Mouse (Mus musculus): ENCODE measurements at regions not wholly inside any gene's neighbourhood (a gene's known extent, or its start where the extent isn't known, plus 50 kb on each side); places are given as distances from the start of the nearest gene placed in this dataset.

- H3K4me2 ChIP-seq (ENCODE audit: low read depth): no peak overlapping the region
- H3K4me1 ChIP-seq (ENCODE audit: insufficient read depth): peaks cover 3% of the 10 kb centered on the region; the same call in 1 of the 2 replicates
- no peak for TF ChIP-seq CTCF (IDR thresholded peaks at IDR 0.05; ENCODE audit: low read depth)
- ATAC-seq: no peak
- WGBS: 47% methylated on average over 4 of the region's 4 CpGs
- no peak for DNase-seq
- H3K4me3 ChIP-seq (ENCODE audit: low read depth, low read length): no peak overlapping the region
- H3K27ac ChIP-seq (ENCODE audit: low read depth, low read length): no peak overlapping the region
- no peaks in the 10 kb centered on the region for H3K36me3 ChIP-seq (ENCODE audit: insufficient read depth)
- no peaks in the 10 kb centered on the region for H3K9me3 ChIP-seq (ENCODE audit: low read length)
- H3K9ac ChIP-seq: no peak overlapping the region
- no peaks in the 10 kb centered on the region for H3K27me3 ChIP-seq (ENCODE audit: insufficient read depth, low read length)
Observed at GRCm38 (mm10) chr13:97489721-97490120, 248.8 kb downstream of the Enc1 start.

GRCm38 (mm10) chr13:97489029-97489428 is 248.1 kb downstream of the Enc1 start:
- ATAC-seq (no peak), DNase-seq (no peak)
- WGBS: 47% methylated on average over 5 of the region's 5 CpGs
- no peak overlapping the region for H3K9ac ChIP-seq
- H3K27me3 ChIP-seq (ENCODE audit: insufficient read depth, low read length): no peaks in the 10 kb centered on the region
- peaks cover 3% of the 10 kb centered on the region; the same call in 1 of the 2 replicates for H3K4me1 ChIP-seq (ENCODE audit: insufficient read depth)
- no peaks in the 10 kb centered on the region for H3K36me3 ChIP-seq (ENCODE audit: insufficient read depth)
- H3K9me3 ChIP-seq (ENCODE audit: low read length): no peaks in the 10 kb centered on the region
- TF ChIP-seq CTCF (IDR thresholded peaks at IDR 0.05; ENCODE audit: low read depth): no peak
- no peak overlapping the region for H3K27ac ChIP-seq (ENCODE audit: low read depth, low read length)
- no peak overlapping the region for H3K4me2 ChIP-seq (ENCODE audit: low read depth)
- no peak overlapping the region for H3K4me3 ChIP-seq (ENCODE audit: low read depth, low read length)

- no peak for ATAC-seq
- 69% methylated on average over 5 of the region's 5 CpGs for WGBS
Observed at GRCm38 (mm10) chr13:97488518-97488917, 247.6 kb downstream of the Enc1 start.

GRCm38 (mm10) chr13:97487746-97488473 is 247.0 kb downstream of the Enc1 start:
- no peak overlapping the region for H3K27ac ChIP-seq (ENCODE audit: low read depth, low read length)
- ATAC-seq: peak; percentile 25; the same call in 1 of the 2 replicates
- no peaks in the 10 kb centered on the region for H3K9me3 ChIP-seq (ENCODE audit: low read length)

More at GRCm38 (mm10) chr13:97488518-97488917, 247.6 kb downstream of the Enc1 start:
- H3K4me1 ChIP-seq (ENCODE audit: insufficient read depth): peaks cover 3% of the 10 kb centered on the region; the same call in 1 of the 2 replicates
- no peaks in the 10 kb centered on the region for H3K9me3 ChIP-seq (ENCODE audit: low read length)
- no peak overlapping the region for H3K27ac ChIP-seq (ENCODE audit: low read depth, low read length)
- DNase-seq: no peak
- TF ChIP-seq CTCF (IDR thresholded peaks at IDR 0.05; ENCODE audit: low read depth): no peak
- H3K27me3 ChIP-seq (ENCODE audit: insufficient read depth, low read length): no peaks in the 10 kb centered on the region
- no peak overlapping the region for H3K9ac ChIP-seq
- no peak overlapping the region for H3K4me3 ChIP-seq (ENCODE audit: low read depth, low read length)
- no peak overlapping the region for H3K4me2 ChIP-seq (ENCODE audit: low read depth)
- H3K36me3 ChIP-seq (ENCODE audit: insufficient read depth): no peaks in the 10 kb centered on the region

GRCm38 (mm10) chr13:97486490-97486889 is 245.6 kb downstream of the Enc1 start:
- ATAC-seq (no peak), DNase-seq (no peak)
- peaks cover 3% of the 10 kb centered on the region; the same call in 1 of the 2 replicates for H3K4me1 ChIP-seq (ENCODE audit: insufficient read depth)
- no peak overlapping the region for H3K27ac ChIP-seq (ENCODE audit: low read depth, low read length)
- no peaks in the 10 kb centered on the region for H3K9me3 ChIP-seq (ENCODE audit: low read length)
- H3K27me3 ChIP-seq (ENCODE audit: insufficient read depth, low read length): no peaks in the 10 kb centered on the region
- no peak overlapping the region for H3K4me3 ChIP-seq (ENCODE audit: low read depth, low read length)
- no peaks in the 10 kb centered on the region for H3K36me3 ChIP-seq (ENCODE audit: insufficient read depth)
- no peak for TF ChIP-seq CTCF (IDR thresholded peaks at IDR 0.05; ENCODE audit: low read depth)
- H3K9ac ChIP-seq: no peak overlapping the region
- no peak overlapping the region for H3K4me2 ChIP-seq (ENCODE audit: low read depth)
- 48% methylated on average over 2 of the region's 2 CpGs for WGBS

More at GRCm38 (mm10) chr13:97487746-97488473, 247.0 kb downstream of the Enc1 start:
- Histone ChIP-seq H3K4me2 (ENCODE audit: low read depth) (no peak overlapping the region), H3K9ac (no peak overlapping the region), H3K27me3 (ENCODE audit: insufficient read depth, low read length) (no peaks in the 10 kb centered on the region), H3K4me3 (ENCODE audit: low read depth, low read length) (no peak overlapping the region), H3K36me3 (ENCODE audit: insufficient read depth) (no peaks in the 10 kb centered on the region), H3K4me1 (ENCODE audit: insufficient read depth) (peaks cover 3% of the 10 kb centered on the region; the same call in 1 of the 2 replicates)
- no peak for TF ChIP-seq CTCF (IDR thresholded peaks at IDR 0.05; ENCODE audit: low read depth)
- no peak for DNase-seq
- WGBS: 50% methylated on average over 9 of the region's 9 CpGs

- ATAC-seq (no peak), DNase-seq (no peak)
- Histone ChIP-seq H3K27me3 (ENCODE audit: insufficient read depth, low read length) (no peaks in the 10 kb centered on the region), H3K4me1 (ENCODE audit: insufficient read depth) (peaks cover 3% of the 10 kb centered on the region; the same call in 1 of the 2 replicates), H3K27ac (ENCODE audit: low read depth, low read length) (no peak overlapping the region), H3K4me3 (ENCODE audit: low read depth, low read length) (no peak overlapping the region), H3K9me3 (ENCODE audit: low read length) (no peaks in the 10 kb centered on the region), H3K36me3 (ENCODE audit: insufficient read depth) (no peaks in the 10 kb centered on the region), H3K9ac (no peak overlapping the region), H3K4me2 (ENCODE audit: low read depth) (no peak overlapping the region)
- TF ChIP-seq CTCF (IDR thresholded peaks at IDR 0.05; ENCODE audit: low read depth): no peak
- 82% methylated on average over 5 of the region's 5 CpGs for WGBS
Observed at GRCm38 (mm10) chr13:97485886-97486285, 245.0 kb downstream of the Enc1 start.

GRCm38 (mm10) chr13:97484808-97485545 is 244.1 kb downstream of the Enc1 start:
- H3K27me3 ChIP-seq (ENCODE audit: insufficient read depth, low read length): no peaks in the 10 kb centered on the region
- ATAC-seq: no peak
- H3K4me3 ChIP-seq (ENCODE audit: low read depth, low read length): no peak overlapping the region
- DNase-seq: no peak
- no peak overlapping the region for H3K4me2 ChIP-seq (ENCODE audit: low read depth)
- H3K9me3 ChIP-seq (ENCODE audit: low read length): no peaks in the 10 kb centered on the region
- H3K9ac ChIP-seq: no peak overlapping the region
- H3K27ac ChIP-seq (ENCODE audit: low read depth, low read length): no peak overlapping the region
- H3K36me3 ChIP-seq (ENCODE audit: insufficient read depth): no peaks in the 10 kb centered on the region
- WGBS: 89% methylated on average over 20 of the region's 20 CpGs
- TF ChIP-seq CTCF (IDR thresholded peaks at IDR 0.05; ENCODE audit: low read depth): no peak
- peaks cover 3% of the 10 kb centered on the region; the same call in 1 of the 2 replicates for H3K4me1 ChIP-seq (ENCODE audit: insufficient read depth)
